Mouse (Mus musculus) erythroblast, embryonic 14.5 days (primary cell): Measurements from ENCODE around the gene Alkbh3.

Experiments
- GATA1 ChIP-seq: IDR thresholded peaks from 2 replicates; pipeline ENCODE4 v1.6.1; 2012; ENCODE audit warnings: low read length, inconsistent platforms, mixed read lengths
- TAL1 ChIP-seq: IDR thresholded peaks from 3 replicates; pipeline ENCODE4 v1.6.1; 2012; ENCODE audit warnings: low read length, inconsistent platforms, mixed read lengths

GRCm38 (mm10) chr2:93938534-93938933 lies 72.1 kb downstream of the Alkbh3 start:
- TF ChIP-seq TAL1, result no peak
- TF ChIP-seq GATA1, result no peak
